Mouse (Mus musculus): Measurements from ENCODE around the gene Nxf3.

- peak; percentile 50; the same call in 1 of the 2 replicates for TF ChIP-seq CTCF (IDR thresholded peaks at IDR 0.05; ENCODE audit: borderline replicate concordance, extremely low read depth, insufficient read depth, insufficient read length)
- no peak for TF ChIP-seq POLR2A (IDR thresholded peaks at IDR 0.05; ENCODE audit: borderline replicate concordance, extremely low read depth, insufficient read depth, insufficient read length, poor library complexity, severe bottlenecking)
These were observed 37.5 kb downstream of the Nxf3 start for GRCm38 (mm10) chrX:136047528-136047927.
